Mouse (Mus musculus): Measurements from ENCODE around the gene Ica1.

Ica1 gene

GRCm38 (mm10) chr6:8644703-8645102 lies 133.6 kb downstream of the Ica1 start:
- ATAC-seq (ENCODE audit: low TSS enrichment), result peak; percentile 77

- no peak for ATAC-seq (ENCODE audit: low TSS enrichment)
Observed at GRCm38 (mm10) chr6:8640863-8641262, 137.4 kb downstream of the Ica1 start.

- ATAC-seq (ENCODE audit: low TSS enrichment), result no peak
Observed at GRCm38 (mm10) chr6:8639526-8639925, 138.8 kb downstream of the Ica1 start.

GRCm38 (mm10) chr6:8638899-8639298 lies 139.4 kb downstream of the Ica1 start:
- peak; percentile 72 for ATAC-seq (ENCODE audit: low TSS enrichment)

- peak; percentile 78 for ATAC-seq (ENCODE audit: low TSS enrichment)
Observed at GRCm38 (mm10) chr6:8638122-8638521, 140.2 kb downstream of the Ica1 start.

- ATAC-seq (ENCODE audit: low TSS enrichment), result no peak
Observed at GRCm38 (mm10) chr6:8632701-8633100, 145.6 kb downstream of the Ica1 start.

- no peak for ATAC-seq (ENCODE audit: low TSS enrichment)
Observed at GRCm38 (mm10) chr6:8631986-8632632, 146.2 kb downstream of the Ica1 start.

- no peak for ATAC-seq (ENCODE audit: low TSS enrichment)
Observed at GRCm38 (mm10) chr6:8631362-8631761, 146.9 kb downstream of the Ica1 start.

GRCm38 (mm10) chr6:8630531-8630930 lies 147.8 kb downstream of the Ica1 start:
- ATAC-seq (ENCODE audit: low TSS enrichment), result no peak

GRCm38 (mm10) chr6:8628715-8629267 lies 149.5 kb downstream of the Ica1 start:
- 0 out of 2 replicates have a peak, but pooled peaks have one; percentile 14 for ATAC-seq (ENCODE audit: low TSS enrichment)

- no peak for ATAC-seq (ENCODE audit: low TSS enrichment)
Observed at GRCm38 (mm10) chr6:8628226-8628625, 150.1 kb downstream of the Ica1 start.

- peak; percentile 93 for ATAC-seq (ENCODE audit: low TSS enrichment)
Observed at GRCm38 (mm10) chr6:8623045-8623444, 155.2 kb downstream of the Ica1 start.

- peak; percentile 18; the same call in 1 of the 2 replicates for ATAC-seq (ENCODE audit: low TSS enrichment)
Observed at GRCm38 (mm10) chr6:8619582-8620350, 158.5 kb downstream of the Ica1 start.

GRCm38 (mm10) chr6:8617369-8617768 lies 160.9 kb downstream of the Ica1 start:
- ATAC-seq (ENCODE audit: low TSS enrichment), result no peak

- ATAC-seq (ENCODE audit: low TSS enrichment), result no peak
Observed at GRCm38 (mm10) chr6:8591665-8592064, 186.6 kb downstream of the Ica1 start.

GRCm38 (mm10) chr6:8583892-8584291 lies 194.4 kb downstream of the Ica1 start:
- peak; percentile 78 for ATAC-seq (ENCODE audit: low TSS enrichment)

GRCm38 (mm10) chr6:8582377-8582776 lies 195.9 kb downstream of the Ica1 start:
- no peak for ATAC-seq (ENCODE audit: low TSS enrichment)
